Mouse (Mus musculus) cortical plate, adult 2 months (tissue): Measurements from ENCODE around the gene Ufc1.

ENCODE experiments used
- CTCF ChIP-seq: fragments of 200-500 bp; IDR thresholded peaks from 2 replicates; pipeline ENCODE4 v1.5.1; 2011; ENCODE audit warnings: mild to moderate bottlenecking, control low read depth, low read length; ENCODE audit not compliant: insufficient read depth; ENCODE audit errors: extremely low read depth
- POLR2A ChIP-seq: fragments of 200-500 bp; IDR thresholded peaks from 2 replicates; pipeline ENCODE4 v1.6.1; 2011; ENCODE audit warnings: mild to moderate bottlenecking, low read length, control low read depth; ENCODE audit not compliant: insufficient read depth; ENCODE audit errors: extremely low read depth

- no peak for TF ChIP-seq POLR2A
- no peak for TF ChIP-seq CTCF
Observed at GRCm38 (mm10) chr1:171293906-171294297, 922 bp downstream of the Ufc1 start.
